Mouse (Mus musculus): ENCODE data around the gene Gm49354.
"Not testable (repeated sequence)": the region's sequence is repeated elsewhere in the genome, so short reads cannot be mapped to it uniquely, and the experiment has no call there.

Gm49354 gene

GRCm38 (mm10) chr13:59782145-59782544, at the start of gene Gm49354:
Gene Gm49354, minus strand, starts transcription at chr13:59782245.
- no peak for DNase-seq (ENCODE audit: low read depth, low spot score)

- no peak for DNase-seq (ENCODE audit: low read depth, low spot score)
Measured at GRCm38 (mm10) chr13:59825966-59826365, 43.9 kb upstream of the Gm49354 start.

- DNase-seq (ENCODE audit: low read depth, low spot score) = peak; percentile 90
Measured at GRCm38 (mm10) chr13:59822507-59823462, 40.7 kb upstream of the Gm49354 start, which contains the start of gene Tut7. Gene Tut7, minus strand, starts transcription at chr13:59823147.

- no peak for DNase-seq (ENCODE audit: low read depth, low spot score)
Measured at GRCm38 (mm10) chr13:59820836-59821235, 38.8 kb upstream of the Gm49354 start.

GRCm38 (mm10) chr13:59820114-59820513, 38.1 kb upstream of the Gm49354 start:
- DNase-seq (ENCODE audit: low read depth, low spot score) = no peak

- no peak for DNase-seq (ENCODE audit: low read depth, low spot score)
Measured at GRCm38 (mm10) chr13:59817352-59817751, 35.3 kb upstream of the Gm49354 start.

GRCm38 (mm10) chr13:59814109-59814591, 32.1 kb upstream of the Gm49354 start:
- DNase-seq (ENCODE audit: low read depth, low spot score) = no peak

- no peak for DNase-seq (ENCODE audit: low read depth, low spot score)
Measured at GRCm38 (mm10) chr13:59811581-59811980, 29.5 kb upstream of the Gm49354 start.

GRCm38 (mm10) chr13:59801000-59801399, 19.0 kb upstream of the Gm49354 start:
- DNase-seq (ENCODE audit: low read depth, low spot score) = no peak

- no peak for DNase-seq (ENCODE audit: low read depth, low spot score)
Measured at GRCm38 (mm10) chr13:59800077-59800476, 18.0 kb upstream of the Gm49354 start.

- DNase-seq (ENCODE audit: low read depth, low spot score) = no peak
Measured at GRCm38 (mm10) chr13:59798306-59798705, 16.3 kb upstream of the Gm49354 start.

GRCm38 (mm10) chr13:59796466-59796848, 14.4 kb upstream of the Gm49354 start:
- no peak for DNase-seq (ENCODE audit: low read depth, low spot score)

GRCm38 (mm10) chr13:59795807-59796465, 13.9 kb upstream of the Gm49354 start:
- no peak for DNase-seq (ENCODE audit: low read depth, low spot score)

- no peak for DNase-seq (ENCODE audit: low read depth, low spot score)
Measured at GRCm38 (mm10) chr13:59794786-59795185, 12.7 kb upstream of the Gm49354 start.

- DNase-seq (ENCODE audit: low read depth, low spot score) = not testable (repeated sequence)
Measured at GRCm38 (mm10) chr13:59779744-59780264, 2.2 kb downstream of the Gm49354 start.

- DNase-seq (ENCODE audit: low read depth, low spot score) = no peak
Measured at GRCm38 (mm10) chr13:59779213-59779612, 2.8 kb downstream of the Gm49354 start.

GRCm38 (mm10) chr13:59775168-59775567, 6.9 kb downstream of the Gm49354 start:
- DNase-seq (ENCODE audit: low read depth, low spot score) = no peak

- DNase-seq (ENCODE audit: low read depth, low spot score) = no peak
Measured at GRCm38 (mm10) chr13:59771257-59771656, 10.8 kb downstream of the Gm49354 start.

- DNase-seq (ENCODE audit: low read depth, low spot score) = no peak
Measured at GRCm38 (mm10) chr13:59770847-59771246, 11.2 kb downstream of the Gm49354 start.

- peak; percentile 91 for DNase-seq (ENCODE audit: low read depth, low spot score)
Measured at GRCm38 (mm10) chr13:59770164-59770562, 11.9 kb downstream of the Gm49354 start.

GRCm38 (mm10) chr13:59769296-59770163, 12.5 kb downstream of the Gm49354 start, which contains the start of gene Isca1:
Gene Isca1, minus strand, starts transcription at chr13:59769810.
- DNase-seq (ENCODE audit: low read depth, low spot score) = peak; percentile 91

All from WW6 (cell line).